Mouse (Mus musculus) kidney, adult 2 months (tissue): Measurements from ENCODE around the gene Gpr137. TPM values are rescaled to one million over a fixed set of nuclear protein-coding genes. Genes with fewer than 3 reads are reported as not detected.

Experiments used
- DNase-seq: peaks from one replicate; pipeline ENCODE4 v3.0.0; 2021
- H3K27ac ChIP-seq: fragments of 200-500 bp; 2 replicates; pipeline ENCODE4 v1.5.1; 2012; ENCODE audit warnings: low read depth, low read length, control low read depth, inconsistent platforms; ENCODE audit not compliant: insufficient read depth
- H3K27me3 ChIP-seq: fragments of 200-500 bp; replicated peaks from 2 replicates; pipeline ENCODE4 v1.6.1; 2012; ENCODE audit warnings: mild to moderate bottlenecking, moderate library complexity, low read length, inconsistent platforms; ENCODE audit not compliant: control insufficient read depth, insufficient read depth
- H3K36me3 ChIP-seq: fragments of 200-500 bp; 2 replicates; pipeline ENCODE4 v1.6.1; 2012; ENCODE audit warnings: mild to moderate bottlenecking, moderate library complexity, low read length, inconsistent platforms; ENCODE audit not compliant: control insufficient read depth, insufficient read depth
- H3K4me1 ChIP-seq: fragments of 200-500 bp; 2 replicates; pipeline ENCODE4 v1.6.1; 2011; ENCODE audit warnings: low read length; ENCODE audit not compliant: control insufficient read depth, insufficient read depth
- H3K4me3 ChIP-seq: fragments of 200-500 bp; 2 replicates; pipeline ENCODE4 v1.5.1; 2011; ENCODE audit warnings: mild to moderate bottlenecking, low read depth, low read length, control low read depth; ENCODE audit not compliant: insufficient read depth
- CTCF ChIP-seq: fragments of 200-500 bp; conservative IDR thresholded peaks from 2 replicates; pipeline ENCODE4 v1.5.1; 2011; ENCODE audit warnings: low read depth, mild to moderate bottlenecking, control low read depth, low read length, moderate library complexity, mixed read lengths; ENCODE audit not compliant: insufficient read depth, insufficient read length
- POLR2A ChIP-seq: fragments of 200-500 bp; IDR thresholded peaks from one replicate; pipeline ENCODE4 v1.6.1; 2011; ENCODE audit warnings: low read depth, low read length, control low read depth
- WGBS: fragments of 180-500 bp; shearing (Covaris S2); methylation state at CpG from one replicate; pipeline ENCODE4 v1.1.7; 2018; 5-methylcytosine and 5-hydroxymethylcytosine counted together
- polyA plus RNA-seq: library from polyadenylated mRNA; depleted of rRNA; stranded (reverse); fragments of >200 nt; gene quantifications from 2 replicates; pipeline ENCODE4 v1.2.3, GENCODE M21; 2012; rRNA removed

Gene Gpr137
- polyA plus RNA-seq, 1 experiment = 78.4 TPM

DNA sequence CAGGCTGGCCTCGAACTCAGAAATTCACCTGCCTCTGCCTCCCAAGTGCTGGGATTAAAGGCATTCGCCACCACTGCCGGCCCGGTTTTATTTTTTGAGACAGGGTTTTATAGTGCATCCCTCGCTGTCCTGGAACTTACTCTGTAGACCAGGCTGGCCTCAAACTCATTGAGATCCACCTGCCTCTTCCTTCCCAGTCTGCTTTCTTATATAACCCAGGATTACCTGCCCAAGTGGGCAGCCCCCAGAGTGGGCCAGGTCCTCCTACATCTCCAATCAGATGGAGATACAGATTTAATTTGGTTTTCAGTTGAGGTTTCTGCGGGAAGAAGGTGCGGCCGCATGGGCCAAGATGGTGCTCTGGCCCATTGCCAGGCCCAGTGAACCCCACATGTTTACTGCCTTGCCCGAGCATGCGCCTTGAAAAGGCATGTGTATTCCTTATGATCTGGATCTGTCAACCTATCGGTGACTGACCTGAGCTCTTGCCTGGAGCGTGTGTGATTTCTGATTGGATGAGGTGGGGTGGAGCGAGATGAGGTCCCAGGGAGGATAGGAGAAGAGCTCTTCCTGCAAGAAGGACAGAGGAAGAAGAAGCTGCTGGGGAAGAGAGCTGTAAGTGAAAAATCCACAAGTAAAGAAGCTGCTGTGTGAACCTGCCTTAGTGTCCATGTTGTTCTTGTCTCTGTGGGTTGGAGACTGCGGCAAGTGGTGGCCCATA, 48.4 kb downstream of the Gpr137 start:
- Histone ChIP-seq H3K27ac (no peak overlapping the region), H3K36me3 (no peaks in the 10 kb centered on the region), H3K4me1 (0 out of 2 replicates have a peak, but pooled peaks cover 2% of the 10 kb centered on the region), H3K27me3 (no peaks in the 10 kb centered on the region), H3K4me3 (no peak overlapping the region)
- TF ChIP-seq POLR2A = no peak
- TF ChIP-seq CTCF = no peak
- DNase-seq = no peak
- 96% methylated on average over 14 of the region's 14 CpGs for WGBS

DNA sequence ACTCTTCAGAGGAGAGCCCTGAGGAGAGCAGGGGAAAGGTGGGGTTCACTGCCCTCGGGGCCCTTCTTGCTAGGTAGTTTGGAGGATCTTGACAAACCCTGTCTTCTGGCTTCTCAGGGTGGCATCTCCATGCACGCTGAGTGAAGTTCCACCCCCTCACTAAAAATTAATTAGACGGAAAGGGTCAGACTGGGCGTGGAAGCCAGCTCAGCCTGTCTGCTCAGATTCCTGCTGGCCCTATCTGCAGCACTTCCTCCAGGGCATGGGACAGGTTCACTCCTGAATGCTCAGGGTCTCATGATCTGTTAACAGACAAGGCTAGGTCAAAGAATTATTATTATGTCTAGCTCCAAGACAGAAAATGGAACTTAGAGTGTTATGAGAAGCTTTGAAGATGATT, 49.8 kb downstream of the Gpr137 start:
- H3K27ac ChIP-seq = no peak overlapping the region
- H3K36me3 ChIP-seq = no peaks in the 10 kb centered on the region
- DNase-seq = peak; percentile 63
- H3K27me3 ChIP-seq = no peaks in the 10 kb centered on the region
- TF ChIP-seq POLR2A (no peak), CTCF (no peak)
- 0 out of 2 replicates have a peak, but pooled peaks cover 2% of the 10 kb centered on the region for H3K4me1 ChIP-seq
- H3K4me3 ChIP-seq = no peak overlapping the region
- WGBS = 27% methylated on average over 4 of the region's 4 CpGs

Other genes with a start within 250 kb of the Gpr137 start
- 19.9 and 22.8 TPM in 2 replicates for gene Rps6ka4, start 101.8 kb downstream of the Gpr137 start, polyA plus RNA-seq
- gene Ccdc88b, start 84.3 kb downstream of the Gpr137 start, polyA plus RNA-seq = 2.1 and 2.2 TPM in 2 replicates
- gene Trmt112, start 32.8 kb downstream of the Gpr137 start, polyA plus RNA-seq = 133 and 146 TPM in 2 replicates
- 1,575 and 2,285 TPM in 2 replicates for gene Prdx5, start 32.4 kb downstream of the Gpr137 start, polyA plus RNA-seq
- gene Esrra, start 20.7 kb downstream of the Gpr137 start, polyA plus RNA-seq = 134 and 155 TPM in 2 replicates
- gene Catsperz, start 17.1 kb downstream of the Gpr137 start, polyA plus RNA-seq = 0.44 and 0.99 TPM in 2 replicates
- 0.07 and 0.08 TPM in 2 replicates for gene Kcnk4, start 8.0 kb downstream of the Gpr137 start, polyA plus RNA-seq
- gene Bad, start 619 bp downstream of the Gpr137 start, polyA plus RNA-seq = 75.4 and 83.1 TPM in 2 replicates
- 48.7 and 55.3 TPM in 2 replicates for gene Ppp1r14b, start 32.5 kb upstream of the Gpr137 start, polyA plus RNA-seq
- 40.2 and 53.7 TPM in 2 replicates for gene Plcb3, start 34.0 kb upstream of the Gpr137 start, polyA plus RNA-seq
- 96.3 and 136 TPM in 2 replicates for gene Fkbp2, start 38.0 kb upstream of the Gpr137 start, polyA plus RNA-seq
- 82.9 and 83.0 TPM in 2 replicates for gene Vegfb, start 45.2 kb upstream of the Gpr137 start, polyA plus RNA-seq
- 48.8 and 50.1 TPM in 2 replicates for gene Dnajc4, start 50.1 kb upstream of the Gpr137 start, polyA plus RNA-seq
- 58.3 and 63.4 TPM in 2 replicates for gene Nudt22, start 53.6 kb upstream of the Gpr137 start, polyA plus RNA-seq
- 19.3 and 22.5 TPM in 2 replicates for gene Trpt1, start 53.7 kb upstream of the Gpr137 start, polyA plus RNA-seq
- 5.2 and 9.2 TPM in 2 replicates for gene Fermt3, start 77.0 kb upstream of the Gpr137 start, polyA plus RNA-seq
- gene Stip1, start 97.5 kb upstream of the Gpr137 start, polyA plus RNA-seq = 40.6 and 51.4 TPM in 2 replicates
- 61.7 and 67.2 TPM in 2 replicates for gene Macrod1, start 114.3 kb upstream of the Gpr137 start, polyA plus RNA-seq
- 23.1 and 25.1 TPM in 2 replicates for gene Flrt1, start 163.2 kb upstream of the Gpr137 start, polyA plus RNA-seq